Mouse (Mus musculus): ENCODE measurements around the gene Pdha2.
A peak's percentile ranks its signal among the peaks of the same experiment; 100 is the strongest.

Pdha2 gene

GRCm38 (mm10) chr3:141212255-141212654, at the start of gene Pdha2:
Gene Pdha2, minus strand, starts transcription at chr3:141212355.
- no peak for DNase-seq (ENCODE audit: low spot score)

GRCm38 (mm10) chr3:141260518-141260917, 48.4 kb upstream of the Pdha2 start:
- no peak for DNase-seq (ENCODE audit: low spot score)

GRCm38 (mm10) chr3:141251440-141251839, 39.3 kb upstream of the Pdha2 start:
- peak; percentile 11 for DNase-seq (ENCODE audit: low spot score)

- no peak for DNase-seq (ENCODE audit: low spot score)
Measured at GRCm38 (mm10) chr3:141244725-141245298, 32.7 kb upstream of the Pdha2 start.

- DNase-seq (ENCODE audit: low spot score), result no peak
Measured at GRCm38 (mm10) chr3:141238071-141238470, 25.9 kb upstream of the Pdha2 start.

GRCm38 (mm10) chr3:141229148-141229547, 17.0 kb upstream of the Pdha2 start:
- no peak for DNase-seq (ENCODE audit: low spot score)

- no peak for DNase-seq (ENCODE audit: low spot score)
Measured at GRCm38 (mm10) chr3:141222339-141222738, 10.2 kb upstream of the Pdha2 start.

GRCm38 (mm10) chr3:141218561-141218960, 6.4 kb upstream of the Pdha2 start:
- DNase-seq (ENCODE audit: low spot score), result no peak

GRCm38 (mm10) chr3:141216999-141217398, 4.8 kb upstream of the Pdha2 start:
- DNase-seq (ENCODE audit: low spot score), result no peak

- DNase-seq (ENCODE audit: low spot score), result no peak
Measured at GRCm38 (mm10) chr3:141216237-141216636, 4.1 kb upstream of the Pdha2 start.

- no peak for DNase-seq (ENCODE audit: low spot score)
Measured at GRCm38 (mm10) chr3:141214789-141215188, 2.6 kb upstream of the Pdha2 start.

- DNase-seq (ENCODE audit: low spot score), result no peak
Measured at GRCm38 (mm10) chr3:141214197-141214596, 2.0 kb upstream of the Pdha2 start.

GRCm38 (mm10) chr3:141211644-141212043, 511 bp downstream of the Pdha2 start:
- no peak for DNase-seq (ENCODE audit: low spot score)

GRCm38 (mm10) chr3:141201766-141202165, 10.4 kb downstream of the Pdha2 start:
- DNase-seq (ENCODE audit: low spot score), result no peak

GRCm38 (mm10) chr3:141197308-141197861, 14.8 kb downstream of the Pdha2 start:
- no peak for DNase-seq (ENCODE audit: low spot score)

GRCm38 (mm10) chr3:141191653-141192052, 20.5 kb downstream of the Pdha2 start:
- DNase-seq (ENCODE audit: low spot score), result no peak

- DNase-seq (ENCODE audit: low spot score), result no peak
Measured at GRCm38 (mm10) chr3:141190429-141190828, 21.7 kb downstream of the Pdha2 start.

- DNase-seq (ENCODE audit: low spot score), result no peak
Measured at GRCm38 (mm10) chr3:141160986-141161385, 51.2 kb downstream of the Pdha2 start.
